Mouse (Mus musculus): ENCODE measurements around the gene Sec22c.

Sec22c gene

GRCm38 (mm10) chr9:121671300-121671699 is 34.0 kb downstream of the Sec22c start:
- Histone ChIP-seq H3K4me1 (replicated peaks; ENCODE audit: low read depth, low read length) (peaks cover 30% of the 10 kb centered on the region), H3K36me3 (ENCODE audit: insufficient read depth, low read length) (no peaks in the 10 kb centered on the region), H3K9me3 (ENCODE audit: low read length) (no peaks in the 10 kb centered on the region), H3K27me3 (ENCODE audit: insufficient read depth, low read length) (peaks cover 67% of the 10 kb centered on the region), H3K4me3 (replicated peaks; ENCODE audit: low read length) (no peak overlapping the region)
- peak; percentile 57 for TF ChIP-seq CTCF (conservative IDR thresholded peaks at IDR 0.05; ENCODE audit: low read length)
- TF ChIP-seq POU5F1 (IDR thresholded peaks at IDR 0.05; ENCODE audit: borderline replicate concordance, low read length): no peak

- TF ChIP-seq NANOG (IDR thresholded peaks at IDR 0.05; ENCODE audit: borderline replicate concordance, low read length): no peak
- no peak for TF ChIP-seq POU5F1 (IDR thresholded peaks at IDR 0.05; ENCODE audit: borderline replicate concordance, low read length)
- TF ChIP-seq CTCF (conservative IDR thresholded peaks at IDR 0.05; ENCODE audit: low read length): no peak
- Histone ChIP-seq H3K4me1 (replicated peaks; ENCODE audit: low read depth, low read length) (peaks cover 30% of the 10 kb centered on the region), H3K27me3 (ENCODE audit: insufficient read depth, low read length) (peaks cover 84% of the 10 kb centered on the region), H3K9me3 (ENCODE audit: low read length) (no peaks in the 10 kb centered on the region), H3K36me3 (ENCODE audit: insufficient read depth, low read length) (no peaks in the 10 kb centered on the region), H3K4me3 (replicated peaks; ENCODE audit: low read length) (peak overlapping the region; percentile 63)
These were observed 35.9 kb downstream of the Sec22c start for GRCm38 (mm10) chr9:121669348-121669791.

- no peak overlapping the region for H3K4me3 ChIP-seq (replicated peaks; ENCODE audit: low read length)
- peaks cover 93% of the 10 kb centered on the region for H3K27me3 ChIP-seq (ENCODE audit: insufficient read depth, low read length)
- peaks cover 30% of the 10 kb centered on the region for H3K4me1 ChIP-seq (replicated peaks; ENCODE audit: low read depth, low read length)
- TF ChIP-seq NANOG (IDR thresholded peaks at IDR 0.05; ENCODE audit: borderline replicate concordance, low read length) (no peak), CTCF (conservative IDR thresholded peaks at IDR 0.05; ENCODE audit: low read length) (no peak), POU5F1 (IDR thresholded peaks at IDR 0.05; ENCODE audit: borderline replicate concordance, low read length) (no peak)
- no peaks in the 10 kb centered on the region for H3K36me3 ChIP-seq (ENCODE audit: insufficient read depth, low read length)
- H3K9me3 ChIP-seq (ENCODE audit: low read length): no peaks in the 10 kb centered on the region
These were observed 37.5 kb downstream of the Sec22c start for GRCm38 (mm10) chr9:121667822-121668221.

GRCm38 (mm10) chr9:121666957-121667630 is 38.2 kb downstream of the Sec22c start:
- Histone ChIP-seq H3K4me1 (replicated peaks; ENCODE audit: low read depth, low read length) (peaks cover 30% of the 10 kb centered on the region), H3K9me3 (ENCODE audit: low read length) (no peaks in the 10 kb centered on the region), H3K27me3 (ENCODE audit: insufficient read depth, low read length) (peaks cover 93% of the 10 kb centered on the region), H3K36me3 (ENCODE audit: insufficient read depth, low read length) (no peaks in the 10 kb centered on the region), H3K4me3 (replicated peaks; ENCODE audit: low read length) (no peak overlapping the region)
- TF ChIP-seq POU5F1 (IDR thresholded peaks at IDR 0.05; ENCODE audit: borderline replicate concordance, low read length): no peak
- no peak for TF ChIP-seq NANOG (IDR thresholded peaks at IDR 0.05; ENCODE audit: borderline replicate concordance, low read length)
- no peak for TF ChIP-seq CTCF (conservative IDR thresholded peaks at IDR 0.05; ENCODE audit: low read length)

DNA sequence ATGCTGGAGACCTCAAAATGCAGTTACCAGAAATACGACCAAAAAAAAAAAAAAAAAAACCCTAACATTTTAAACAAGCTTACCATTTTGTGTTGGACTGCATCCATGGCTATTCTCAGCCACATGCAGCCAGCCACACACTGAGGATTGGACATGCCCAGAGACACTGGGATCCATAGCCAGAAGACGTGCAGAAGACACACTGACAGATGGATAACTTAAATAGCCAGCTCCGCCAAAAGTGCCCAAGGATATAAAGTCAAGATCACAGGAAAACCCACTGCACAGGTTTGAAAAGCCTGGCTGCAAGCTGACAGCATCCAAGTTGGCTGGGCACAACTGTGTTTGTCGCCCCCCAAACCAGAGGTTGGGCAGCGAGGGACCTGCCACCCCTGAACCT is 41.2 kb downstream of the Sec22c start:
- TF ChIP-seq NANOG (IDR thresholded peaks at IDR 0.05; ENCODE audit: borderline replicate concordance, low read length): no peak
- TF ChIP-seq CTCF (conservative IDR thresholded peaks at IDR 0.05; ENCODE audit: low read length): no peak
- no peak for TF ChIP-seq POU5F1 (IDR thresholded peaks at IDR 0.05; ENCODE audit: borderline replicate concordance, low read length)
- no peaks in the 10 kb centered on the region for H3K9me3 ChIP-seq (ENCODE audit: low read length)
- no peaks in the 10 kb centered on the region for H3K36me3 ChIP-seq (ENCODE audit: insufficient read depth, low read length)

GRCm38 (mm10) chr9:121663467-121663866 is 41.8 kb downstream of the Sec22c start:
- Histone ChIP-seq H3K4me1 (replicated peaks; ENCODE audit: low read depth, low read length) (peaks cover 5% of the 10 kb centered on the region; the same call in 1 of the 2 replicates), H3K36me3 (ENCODE audit: insufficient read depth, low read length) (no peaks in the 10 kb centered on the region), H3K4me3 (replicated peaks; ENCODE audit: low read length) (no peak overlapping the region), H3K27me3 (ENCODE audit: insufficient read depth, low read length) (peaks cover 86% of the 10 kb centered on the region), H3K9me3 (ENCODE audit: low read length) (no peaks in the 10 kb centered on the region)
- no peak for TF ChIP-seq NANOG (IDR thresholded peaks at IDR 0.05; ENCODE audit: borderline replicate concordance, low read length)
- no peak for TF ChIP-seq POU5F1 (IDR thresholded peaks at IDR 0.05; ENCODE audit: borderline replicate concordance, low read length)
- no peak for TF ChIP-seq CTCF (conservative IDR thresholded peaks at IDR 0.05; ENCODE audit: low read length)

More for the DNA sequence above, 41.2 kb downstream of the Sec22c start:
- peaks cover 88% of the 10 kb centered on the region for H3K27me3 ChIP-seq (ENCODE audit: insufficient read depth, low read length)
- H3K4me3 ChIP-seq (replicated peaks; ENCODE audit: low read length): no peak overlapping the region
- H3K4me1 ChIP-seq (replicated peaks; ENCODE audit: low read depth, low read length): peaks cover 11% of the 10 kb centered on the region

- TF ChIP-seq NANOG (IDR thresholded peaks at IDR 0.05; ENCODE audit: borderline replicate concordance, low read length) (no peak), CTCF (conservative IDR thresholded peaks at IDR 0.05; ENCODE audit: low read length) (no peak), POU5F1 (IDR thresholded peaks at IDR 0.05; ENCODE audit: borderline replicate concordance, low read length) (no peak)
- H3K4me1 ChIP-seq (replicated peaks; ENCODE audit: low read depth, low read length): no peaks in the 10 kb centered on the region
- no peaks in the 10 kb centered on the region for H3K9me3 ChIP-seq (ENCODE audit: low read length)
- peaks cover 61% of the 10 kb centered on the region for H3K27me3 ChIP-seq (ENCODE audit: insufficient read depth, low read length)
- no peak overlapping the region for H3K4me3 ChIP-seq (replicated peaks; ENCODE audit: low read length)
- no peaks in the 10 kb centered on the region for H3K36me3 ChIP-seq (ENCODE audit: insufficient read depth, low read length)
These were observed 45.5 kb downstream of the Sec22c start for GRCm38 (mm10) chr9:121659791-121660190.

GRCm38 (mm10) chr9:121658248-121658647 is 47.0 kb downstream of the Sec22c start:
- Histone ChIP-seq H3K4me3 (replicated peaks; ENCODE audit: low read length) (no peak overlapping the region), H3K36me3 (ENCODE audit: insufficient read depth, low read length) (no peaks in the 10 kb centered on the region), H3K9me3 (ENCODE audit: low read length) (no peaks in the 10 kb centered on the region), H3K27me3 (ENCODE audit: insufficient read depth, low read length) (peaks cover 61% of the 10 kb centered on the region), H3K4me1 (replicated peaks; ENCODE audit: low read depth, low read length) (no peaks in the 10 kb centered on the region)
- TF ChIP-seq CTCF (conservative IDR thresholded peaks at IDR 0.05; ENCODE audit: low read length) (no peak), NANOG (IDR thresholded peaks at IDR 0.05; ENCODE audit: borderline replicate concordance, low read length) (no peak), POU5F1 (IDR thresholded peaks at IDR 0.05; ENCODE audit: borderline replicate concordance, low read length) (no peak)

GRCm38 (mm10) chr9:121657143-121657542 is 48.1 kb downstream of the Sec22c start:
- no peaks in the 10 kb centered on the region for H3K9me3 ChIP-seq (ENCODE audit: low read length)
- no peaks in the 10 kb centered on the region for H3K4me1 ChIP-seq (replicated peaks; ENCODE audit: low read depth, low read length)
- H3K36me3 ChIP-seq (ENCODE audit: insufficient read depth, low read length): no peaks in the 10 kb centered on the region
- H3K27me3 ChIP-seq (ENCODE audit: insufficient read depth, low read length): peaks cover 60% of the 10 kb centered on the region
- TF ChIP-seq CTCF (conservative IDR thresholded peaks at IDR 0.05; ENCODE audit: low read length) (no peak), POU5F1 (IDR thresholded peaks at IDR 0.05; ENCODE audit: borderline replicate concordance, low read length) (no peak)
- no peak overlapping the region for H3K4me3 ChIP-seq (replicated peaks; ENCODE audit: low read length)
